Mouse (Mus musculus) hindbrain, embryonic 13.5 days (tissue): Measurements from ENCODE around the gene Calcrl. TPM values are rescaled to one million over a fixed set of nuclear protein-coding genes. Genes with fewer than 3 reads are reported as not detected.
A peak's percentile ranks its signal among the peaks of the same experiment; 100 is the strongest.

Experiments
- ATAC-seq: fragments of 200-750 bp; cut with Nextera tagmentation; 2 replicates; pipeline ENCODE4 v1.8.0; 2017; ENCODE audit warnings: moderate TSS enrichment; ENCODE audit not compliant: low FRiP score
- H3K27ac ChIP-seq: fragments of 300-500 bp; sonication (generic); 2 replicates; pipeline ENCODE4 v1.5.1; 2015; ENCODE audit warnings: inconsistent platforms, mild to moderate bottlenecking, moderate library complexity
- H3K27me3 ChIP-seq: fragments of 300-500 bp; sonication (generic); 2 replicates; pipeline ENCODE4 v1.6.1; 2015; ENCODE audit warnings: mild to moderate bottlenecking, inconsistent platforms
- H3K36me3 ChIP-seq: fragments of 300-500 bp; sonication (generic); 2 replicates; pipeline ENCODE4 v1.6.1; 2015; ENCODE audit warnings: mild to moderate bottlenecking, inconsistent platforms
- H3K4me1 ChIP-seq: fragments of 300-500 bp; sonication (generic); replicated peaks from 2 replicates; pipeline ENCODE4 v1.6.1; 2015; ENCODE audit warnings: inconsistent platforms
- H3K4me2 ChIP-seq: fragments of 300-500 bp; sonication (generic); 2 replicates; pipeline ENCODE4 v1.6.1; 2015; ENCODE audit warnings: inconsistent platforms, mild to moderate bottlenecking, moderate library complexity
- H3K4me3 ChIP-seq: fragments of 300-500 bp; sonication (generic); 2 replicates; pipeline ENCODE4 v1.5.1; 2015; ENCODE audit warnings: mild to moderate bottlenecking, inconsistent platforms
- H3K9ac ChIP-seq: fragments of 300-500 bp; sonication (generic); 2 replicates; pipeline ENCODE4 v1.6.1; 2015; ENCODE audit warnings: mild to moderate bottlenecking, inconsistent platforms
- H3K9me3 ChIP-seq: fragments of 300-500 bp; sonication (generic); 2 replicates; pipeline ENCODE4 v1.6.1; 2016; ENCODE audit warnings: inconsistent platforms
- WGBS: fragments of 180-500 bp; shearing (Covaris S2); methylation state at CpG from one replicate; pipeline ENCODE4 v1.1.7; 2015; 5-methylcytosine and 5-hydroxymethylcytosine counted together
- polyA plus RNA-seq: library from polyadenylated mRNA; unstranded; fragments of >200 nt; fragmentation: Nextera tagmentation; extraction: Ambion mirVana; gene quantifications from 2 replicates; pipeline ENCODE4 v1.2.1, GENCODE M21; 2015

Calcrl gene
- polyA plus RNA-seq, 1 experiment from 2014 or later = 14.2 TPM

GRCm38 (mm10) chr2:84362779-84363719 lies 62.2 kb downstream of the Calcrl start:
- Histone ChIP-seq H3K27me3 (no peaks in the 10 kb centered on the region), H3K36me3 (no peaks in the 10 kb centered on the region), H3K9me3 (no peaks in the 10 kb centered on the region), H3K4me1 (no peaks in the 10 kb centered on the region), H3K4me2 (no peak overlapping the region), H3K9ac (no peak overlapping the region), H3K4me3 (no peak overlapping the region), H3K27ac (no peak overlapping the region)
- 0 out of 2 replicates have a peak, but pooled peaks have one; percentile 24 for ATAC-seq
- 93% methylated on average over 6 of the region's 6 CpGs for WGBS

GRCm38 (mm10) chr2:84358690-84359343 lies 66.4 kb downstream of the Calcrl start:
- 73% methylated on average over 3 of the region's 3 CpGs for WGBS
- ATAC-seq = no peak
- no peak overlapping the region for H3K4me2 ChIP-seq
- H3K4me1 ChIP-seq = no peaks in the 10 kb centered on the region
- H3K9me3 ChIP-seq = no peaks in the 10 kb centered on the region
- H3K27ac ChIP-seq = no peak overlapping the region
- H3K27me3 ChIP-seq = no peaks in the 10 kb centered on the region
- no peaks in the 10 kb centered on the region for H3K36me3 ChIP-seq
- H3K4me3 ChIP-seq = no peak overlapping the region
- no peak overlapping the region for H3K9ac ChIP-seq

GRCm38 (mm10) chr2:84355281-84355680 lies 69.9 kb downstream of the Calcrl start:
- Histone ChIP-seq H3K27me3 (no peaks in the 10 kb centered on the region), H3K27ac (no peak overlapping the region), H3K36me3 (no peaks in the 10 kb centered on the region), H3K4me2 (no peak overlapping the region), H3K4me3 (no peak overlapping the region), H3K9ac (no peak overlapping the region), H3K9me3 (no peaks in the 10 kb centered on the region), H3K4me1 (no peaks in the 10 kb centered on the region)
- ATAC-seq = no peak
- WGBS = 89% methylated on average over 4 of the region's 4 CpGs

- Histone ChIP-seq H3K4me1 (no peaks in the 10 kb centered on the region), H3K9me3 (no peaks in the 10 kb centered on the region), H3K27me3 (no peaks in the 10 kb centered on the region), H3K36me3 (no peaks in the 10 kb centered on the region), H3K4me3 (no peak overlapping the region), H3K27ac (no peak overlapping the region), H3K4me2 (no peak overlapping the region), H3K9ac (no peak overlapping the region)
- no peak for ATAC-seq
- 79% methylated on average over 2 of the region's 2 CpGs for WGBS
Measured at GRCm38 (mm10) chr2:84347376-84347775, 77.8 kb downstream of the Calcrl start.

GRCm38 (mm10) chr2:84343756-84344155 lies 81.5 kb downstream of the Calcrl start:
- no peak overlapping the region for H3K4me3 ChIP-seq
- H3K4me2 ChIP-seq = no peak overlapping the region
- no peak for ATAC-seq
- no peaks in the 10 kb centered on the region for H3K4me1 ChIP-seq
- no peaks in the 10 kb centered on the region for H3K27me3 ChIP-seq
- WGBS = 76% methylated on average over 2 of the region's 2 CpGs
- no peak overlapping the region for H3K9ac ChIP-seq
- H3K9me3 ChIP-seq = no peaks in the 10 kb centered on the region
- no peak overlapping the region for H3K27ac ChIP-seq
- H3K36me3 ChIP-seq = no peaks in the 10 kb centered on the region

GRCm38 (mm10) chr2:84337774-84338450 lies 87.3 kb downstream of the Calcrl start:
- Histone ChIP-seq H3K4me2 (no peak overlapping the region), H3K9ac (no peak overlapping the region), H3K27ac (no peak overlapping the region), H3K36me3 (no peaks in the 10 kb centered on the region), H3K4me3 (no peak overlapping the region), H3K9me3 (no peaks in the 10 kb centered on the region), H3K27me3 (no peaks in the 10 kb centered on the region), H3K4me1 (no peaks in the 10 kb centered on the region)
- ATAC-seq = no peak
- 82% methylated on average over 1 of the region's 1 CpGs for WGBS

GRCm38 (mm10) chr2:84336331-84336730 lies 88.9 kb downstream of the Calcrl start:
- Histone ChIP-seq H3K27ac (no peak overlapping the region), H3K27me3 (no peaks in the 10 kb centered on the region), H3K9ac (no peak overlapping the region), H3K4me3 (no peak overlapping the region), H3K4me1 (no peaks in the 10 kb centered on the region), H3K9me3 (no peaks in the 10 kb centered on the region), H3K4me2 (no peak overlapping the region), H3K36me3 (no peaks in the 10 kb centered on the region)
- no peak for ATAC-seq
- WGBS = 91% methylated on average over 4 of the region's 4 CpGs

- H3K27me3 ChIP-seq = no peaks in the 10 kb centered on the region
- H3K9ac ChIP-seq = no peak overlapping the region
- H3K27ac ChIP-seq = no peak overlapping the region
- no peak overlapping the region for H3K4me3 ChIP-seq
- no peaks in the 10 kb centered on the region for H3K4me1 ChIP-seq
- 81% methylated on average over 4 of the region's 4 CpGs for WGBS
- H3K4me2 ChIP-seq = no peak overlapping the region
- H3K9me3 ChIP-seq = no peaks in the 10 kb centered on the region
- H3K36me3 ChIP-seq = no peaks in the 10 kb centered on the region
- no peak for ATAC-seq
Measured at GRCm38 (mm10) chr2:84316185-84316805, 108.9 kb downstream of the Calcrl start.

GRCm38 (mm10) chr2:84296517-84296916 lies 128.7 kb downstream of the Calcrl start:
- H3K36me3 ChIP-seq = no peaks in the 10 kb centered on the region
- no peaks in the 10 kb centered on the region for H3K27me3 ChIP-seq
- no peak overlapping the region for H3K4me3 ChIP-seq
- no peaks in the 10 kb centered on the region for H3K4me1 ChIP-seq
- H3K9ac ChIP-seq = no peak overlapping the region
- no peak overlapping the region for H3K4me2 ChIP-seq
- ATAC-seq = no peak
- 35% methylated on average over 5 of the region's 5 CpGs for WGBS
- H3K9me3 ChIP-seq = no peaks in the 10 kb centered on the region
- no peak overlapping the region for H3K27ac ChIP-seq

GRCm38 (mm10) chr2:84295068-84295467 lies 130.1 kb downstream of the Calcrl start:
- ATAC-seq = no peak
- 88% methylated on average over 2 of the region's 2 CpGs for WGBS
- Histone ChIP-seq H3K4me2 (no peak overlapping the region), H3K4me3 (no peak overlapping the region), H3K4me1 (no peaks in the 10 kb centered on the region), H3K27me3 (no peaks in the 10 kb centered on the region), H3K9ac (no peak overlapping the region), H3K27ac (no peak overlapping the region), H3K36me3 (no peaks in the 10 kb centered on the region), H3K9me3 (no peaks in the 10 kb centered on the region)

- Histone ChIP-seq H3K27ac (no peak overlapping the region), H3K4me1 (no peaks in the 10 kb centered on the region), H3K9ac (no peak overlapping the region), H3K9me3 (no peaks in the 10 kb centered on the region), H3K4me3 (no peak overlapping the region), H3K27me3 (no peaks in the 10 kb centered on the region), H3K36me3 (no peaks in the 10 kb centered on the region), H3K4me2 (no peak overlapping the region)
- no peak for ATAC-seq
- WGBS = 59% methylated on average over 2 of the region's 2 CpGs
Measured at GRCm38 (mm10) chr2:84294611-84295010, 130.6 kb downstream of the Calcrl start.
